Mouse (Mus musculus) myocyte (in vitro differentiated cells): ENCODE results near the gene Arhgap31. TPM values are rescaled to one million over a fixed set of nuclear protein-coding genes. Genes with fewer than 3 reads are reported as not detected.
A peak's percentile ranks its signal among the peaks of the same experiment; 100 is the strongest.

ENCODE experiments used
- H3K27me3 ChIP-seq: one replicate; pipeline ENCODE4 v1.6.1; 2011; ENCODE audit not compliant: control insufficient read depth, insufficient read depth, insufficient read length
- H3K36me3 ChIP-seq: one replicate; pipeline ENCODE4 v1.6.1; 2011; ENCODE audit not compliant: control insufficient read depth, insufficient read depth
- H3K4me2 ChIP-seq: one replicate; pipeline ENCODE4 v1.6.1; 2011; ENCODE audit warnings: low read depth, control low read depth
- H3K4me3 ChIP-seq: one replicate; pipeline ENCODE4 v1.5.1; 2011; ENCODE audit warnings: mild to moderate bottlenecking, control low read depth, moderate library complexity
- H3K79me2 ChIP-seq: one replicate; pipeline ENCODE4 v1.6.1; 2011; ENCODE audit not compliant: control insufficient read depth, insufficient read depth
- H3ac ChIP-seq: one replicate; pipeline ENCODE4 v1.6.1; 2011; ENCODE audit not compliant: control insufficient read depth, insufficient read length
- CEBPB ChIP-seq: IDR thresholded peaks from 2 replicates; pipeline ENCODE4 v1.6.1; 2011; ENCODE audit warnings: mild to moderate bottlenecking, moderate library complexity; ENCODE audit not compliant: poor library complexity, insufficient read depth, severe bottlenecking
- E2F4 ChIP-seq: IDR thresholded peaks from one replicate; pipeline ENCODE4 v1.6.1; 2011; ENCODE audit warnings: mild to moderate bottlenecking, control low read depth, moderate library complexity; ENCODE audit not compliant: insufficient read depth
- MAX ChIP-seq: IDR thresholded peaks from one replicate; pipeline ENCODE4 v1.6.1; 2011; ENCODE audit warnings: low read depth, mild to moderate bottlenecking, control low read depth
- MYOD1 ChIP-seq, 3 experiments: IDR thresholded peaks; one replicate each; pipeline ENCODE4 v1.6.1; 2011; ENCODE audit warnings: control low read depth in 2 of 3, low read depth in 2 of 3, mild to moderate bottlenecking in 2 of 3, moderate library complexity in 1 of 3; ENCODE audit not compliant: insufficient read length in 2 of 3, control insufficient read depth in 1 of 3
- MYOG ChIP-seq, 3 experiments: IDR thresholded peaks; one replicate each; pipeline ENCODE4 v1.6.1; 2011; ENCODE audit warnings: control low read depth in 2 of 3, low read depth in 2 of 3, mild to moderate bottlenecking in 2 of 3; ENCODE audit not compliant: insufficient read length in 2 of 3, control insufficient read depth in 1 of 3, insufficient read depth in 1 of 3
- POLR2A ChIP-seq: IDR thresholded peaks from one replicate; pipeline ENCODE4 v1.6.1; 2011; ENCODE audit warnings: low read depth, mild to moderate bottlenecking, control low read depth, moderate library complexity; ENCODE audit not compliant: insufficient read length
- POLR2AphosphoS2 ChIP-seq: IDR thresholded peaks from one replicate; pipeline ENCODE4 v1.6.1; 2011; ENCODE audit warnings: low read depth, control low read depth; ENCODE audit not compliant: insufficient read length
- REST ChIP-seq: IDR thresholded peaks from one replicate; pipeline ENCODE4 v1.6.1; 2011; ENCODE audit warnings: mild to moderate bottlenecking, control low read depth, moderate library complexity; ENCODE audit not compliant: insufficient read depth, insufficient read length
- SRF ChIP-seq: IDR thresholded peaks from one replicate; pipeline ENCODE4 v1.6.1; 2011; ENCODE audit warnings: low read depth; ENCODE audit not compliant: control insufficient read depth, insufficient read length
- TCF12 ChIP-seq: IDR thresholded peaks from one replicate; pipeline ENCODE4 v1.6.1; 2011; ENCODE audit warnings: mild to moderate bottlenecking, control low read depth; ENCODE audit not compliant: poor library complexity, insufficient read depth, severe bottlenecking
- TCF3 ChIP-seq: IDR thresholded peaks from one replicate; pipeline ENCODE4 v1.6.1; 2011; ENCODE audit warnings: low read depth, control low read depth; ENCODE audit not compliant: insufficient read length
- USF1 ChIP-seq: IDR thresholded peaks from one replicate; pipeline ENCODE4 v1.6.1; 2011; ENCODE audit warnings: low read depth, mild to moderate bottlenecking, control low read depth, moderate library complexity
- polyA plus RNA-seq: library from polyadenylated mRNA; unstranded; fragments of >200 nt; fragmentation: generic; extraction: Trizol; gene quantifications from one replicate; pipeline ENCODE4 v1.2.1, GENCODE M21; 2012; ENCODE audit warnings: missing spikeins

Gene Arhgap31
- polyA plus RNA-seq, 1 experiment, result 5.8 TPM

GRCm38 (mm10) chr16:38753631-38754030 is 40.6 kb upstream of the Arhgap31 start:
- Histone ChIP-seq H3K4me2 (no peak overlapping the region), H3K4me3 (no peak overlapping the region)
- TF ChIP-seq MYOD1 (IDR thresholded peaks at IDR 0.05; ENCODE audit: control insufficient read depth in 1 of 3, insufficient read length in 2 of 3, low read depth in 2 of 3), result peak in 1 of 3 experiments; percentile 6
- peak in 1 of 3 experiments; percentile 64 for TF ChIP-seq MYOG (IDR thresholded peaks at IDR 0.05; ENCODE audit: control insufficient read depth in 1 of 3, insufficient read depth in 1 of 3, insufficient read length in 2 of 3, low read depth in 2 of 3)
- TF ChIP-seq REST, result no peak
- no peak for TF ChIP-seq TCF12

DNA sequence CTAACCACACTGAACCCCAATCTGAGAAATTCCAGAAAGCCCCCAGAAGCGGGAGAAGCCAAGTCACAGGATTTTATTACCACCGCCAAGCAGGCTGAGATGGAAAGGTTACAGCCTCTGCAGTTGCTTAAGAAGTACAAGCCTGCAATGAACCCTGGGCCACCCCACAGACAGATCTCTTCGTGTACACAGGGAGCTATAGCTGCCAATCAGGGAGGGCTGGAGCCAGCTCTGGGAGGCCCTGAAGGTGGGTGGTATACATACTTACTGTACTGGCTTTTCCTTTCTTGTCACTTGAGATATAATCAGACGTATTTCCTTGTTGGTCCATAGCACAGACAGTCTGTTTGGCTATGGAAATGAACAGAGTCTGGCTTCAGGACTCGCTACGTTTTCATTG is 37.7 kb upstream of the Arhgap31 start:
- no peaks in the 10 kb centered on the region for H3K36me3 ChIP-seq
- no peaks in the 10 kb centered on the region for H3K27me3 ChIP-seq
- TF ChIP-seq REST (no peak), POLR2A (no peak), CEBPB (no peak), USF1 (no peak), POLR2AphosphoS2 (no peak), E2F4 (no peak), MYOD1 (IDR thresholded peaks at IDR 0.05; ENCODE audit: control insufficient read depth in 1 of 3, insufficient read length in 2 of 3, low read depth in 2 of 3) (no peak), MYOG (IDR thresholded peaks at IDR 0.05; ENCODE audit: control insufficient read depth in 1 of 3, insufficient read depth in 1 of 3, insufficient read length in 2 of 3, low read depth in 2 of 3) (no peak)
- no peak overlapping the region for H3K4me2 ChIP-seq
- H3K79me2 ChIP-seq, result no peaks in the 10 kb centered on the region
- no peak overlapping the region for H3K4me3 ChIP-seq
- no peak overlapping the region for H3ac ChIP-seq

More at GRCm38 (mm10) chr16:38753631-38754030, 40.6 kb upstream of the Arhgap31 start:
- no peaks in the 10 kb centered on the region for H3K36me3 ChIP-seq
- no peak overlapping the region for H3ac ChIP-seq
- no peaks in the 10 kb centered on the region for H3K79me2 ChIP-seq
- no peaks in the 10 kb centered on the region for H3K27me3 ChIP-seq

GRCm38 (mm10) chr16:38743941-38744673 is 31.0 kb upstream of the Arhgap31 start:
- TF ChIP-seq MAX (no peak), USF1 (no peak), CEBPB (no peak), SRF (no peak), POLR2AphosphoS2 (no peak), REST (no peak), MYOD1 (IDR thresholded peaks at IDR 0.05; ENCODE audit: control insufficient read depth in 1 of 3, insufficient read length in 2 of 3, low read depth in 2 of 3) (no peak), POLR2A (no peak), E2F4 (no peak), TCF12 (no peak), MYOG (IDR thresholded peaks at IDR 0.05; ENCODE audit: control insufficient read depth in 1 of 3, insufficient read depth in 1 of 3, insufficient read length in 2 of 3, low read depth in 2 of 3) (no peak), TCF3 (no peak)
- Histone ChIP-seq H3K27me3 (no peaks in the 10 kb centered on the region), H3K36me3 (no peaks in the 10 kb centered on the region), H3K4me2 (no peak overlapping the region), H3ac (no peak overlapping the region), H3K79me2 (no peaks in the 10 kb centered on the region), H3K4me3 (no peak overlapping the region)

DNA sequence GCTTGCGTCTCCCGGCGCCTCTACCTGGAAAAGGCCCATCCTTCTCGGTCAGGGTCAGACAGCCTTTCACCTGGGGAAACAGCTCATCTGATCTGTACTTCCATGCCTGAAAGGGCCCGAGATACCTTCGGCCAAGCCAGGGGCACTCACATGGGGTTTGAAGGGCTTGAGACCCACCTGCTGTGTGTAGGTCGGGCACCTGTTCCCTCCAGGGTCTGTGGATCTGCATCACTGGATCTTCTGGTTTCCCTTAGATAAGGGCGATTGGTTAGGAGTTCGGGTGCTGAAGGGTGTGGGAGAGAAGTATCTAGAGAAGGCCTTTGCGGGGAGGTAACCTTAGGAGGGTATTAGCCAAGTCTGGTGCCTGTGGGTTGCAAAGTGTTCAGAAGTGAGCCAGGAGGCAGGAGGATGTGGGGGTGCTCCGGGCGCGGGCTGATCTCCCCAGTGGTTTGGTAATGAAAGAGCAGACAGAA is 29.6 kb upstream of the Arhgap31 start:
- peak overlapping the region; percentile 28 for H3K4me3 ChIP-seq
- H3K79me2 ChIP-seq, result no peaks in the 10 kb centered on the region
- H3ac ChIP-seq, result peak overlapping the region; percentile 3
- peak overlapping the region; percentile 96 for H3K4me2 ChIP-seq
- TF ChIP-seq CEBPB (no peak), MAX (no peak), MYOD1 (IDR thresholded peaks at IDR 0.05; ENCODE audit: control insufficient read depth in 1 of 3, insufficient read length in 2 of 3, low read depth in 2 of 3) (peak in 2 of 3 experiments; percentile 44 to 59), TCF3 (no peak), MYOG (IDR thresholded peaks at IDR 0.05; ENCODE audit: control insufficient read depth in 1 of 3, insufficient read depth in 1 of 3, insufficient read length in 2 of 3, low read depth in 2 of 3) (peak in 1 of 3 experiments; percentile 39), POLR2AphosphoS2 (no peak), REST (no peak), POLR2A (no peak)
- H3K36me3 ChIP-seq, result no peaks in the 10 kb centered on the region
- H3K27me3 ChIP-seq, result no peaks in the 10 kb centered on the region

GRCm38 (mm10) chr16:38742113-38742658 is 29.1 kb upstream of the Arhgap31 start, which contains the start of gene B4galt4:
Gene B4galt4, plus strand, starts transcription at chr16:38742264.
- Histone ChIP-seq H3K4me3 (peak within 1 kb of the TSS; percentile 28), H3K36me3 (no peaks in the 10 kb centered on the region), H3K79me2 (no peaks in the 10 kb centered on the region), H3ac (peak within 1 kb of the TSS; percentile 3), H3K27me3 (no peaks in the 10 kb centered on the region), H3K4me2 (peak within 1 kb of the TSS; percentile 96)
- TF ChIP-seq POLR2A (peak; percentile 46), USF1 (no peak), CEBPB (no peak)
